Mouse (Mus musculus) intestine, postnatal 0 days (tissue): ENCODE data around the gene Pdk2. TPM values are rescaled to one million over a fixed set of nuclear protein-coding genes. Genes with fewer than 3 reads are reported as not detected.

Experiments
- ATAC-seq: fragments of 200-750 bp; cut with Nextera tagmentation; 2 replicates; pipeline ENCODE4 v1.8.0; 2017; ENCODE audit warnings: mild to moderate bottlenecking, moderate TSS enrichment, moderate library complexity
- H3K27ac ChIP-seq: fragments of 300-500 bp; sonication (generic); 2 replicates; pipeline ENCODE4 v1.5.1; 2014; ENCODE audit warnings: mild to moderate bottlenecking, low read depth, low read length, moderate library complexity
- H3K27me3 ChIP-seq: fragments of 300-500 bp; sonication (generic); replicated peaks from 2 replicates; pipeline ENCODE4 v1.6.1; 2014; ENCODE audit warnings: low read length, mixed read lengths; ENCODE audit not compliant: control insufficient read depth, insufficient read depth
- H3K36me3 ChIP-seq: fragments of 300-500 bp; sonication (generic); 2 replicates; pipeline ENCODE4 v1.6.1; 2014; ENCODE audit warnings: mild to moderate bottlenecking, moderate library complexity; ENCODE audit not compliant: control insufficient read depth, insufficient read depth
- H3K4me1 ChIP-seq: fragments of 300-500 bp; sonication (generic); replicated peaks from 2 replicates; pipeline ENCODE4 v1.6.1; 2014; ENCODE audit warnings: antibody characterized with exemption, low read length, mixed read lengths; ENCODE audit not compliant: control insufficient read depth, insufficient read depth
- H3K4me2 ChIP-seq: fragments of 300-500 bp; sonication (generic); replicated peaks from 2 replicates; pipeline ENCODE4 v1.6.1; 2014; ENCODE audit warnings: low read depth, mild to moderate bottlenecking, moderate library complexity
- H3K4me3 ChIP-seq: fragments of 300-500 bp; sonication (generic); 2 replicates; pipeline ENCODE4 v1.5.1; 2014; ENCODE audit warnings: low read depth, low read length
- H3K9ac ChIP-seq: fragments of 300-500 bp; sonication (generic); 2 replicates; pipeline ENCODE4 v1.6.1; 2014; ENCODE audit warnings: mild to moderate bottlenecking, low read depth, low read length
- H3K9me3 ChIP-seq: fragments of 300-500 bp; sonication (generic); 2 replicates; pipeline ENCODE4 v1.6.1; 2016; ENCODE audit warnings: mixed run types; ENCODE audit not compliant: control insufficient read depth
- CTCF ChIP-seq: sonication (generic); IDR thresholded peaks from 2 replicates; pipeline ENCODE4 v1.5.1; 2016; ENCODE audit warnings: low read depth, mild to moderate bottlenecking, control low read depth, antibody characterized with exemption, moderate library complexity
- WGBS: fragments of 180-500 bp; shearing (Covaris S2); extraction: QIAGEN DNeasy Blood & Tissue Kit; methylation state at CpG from one replicate; pipeline ENCODE4 v1.1.7; 2014; 5-methylcytosine and 5-hydroxymethylcytosine counted together
- polyA plus RNA-seq: library from polyadenylated mRNA; unstranded; fragments of >200 nt; fragmentation: Nextera tagmentation; extraction: Ambion mirVana; gene quantifications from 2 replicates; pipeline ENCODE4 v1.2.1, GENCODE M21; 2015

Gene Pdk2
- polyA plus RNA-seq, 1 experiment from 2014 or later, result 57.4 TPM

DNA sequence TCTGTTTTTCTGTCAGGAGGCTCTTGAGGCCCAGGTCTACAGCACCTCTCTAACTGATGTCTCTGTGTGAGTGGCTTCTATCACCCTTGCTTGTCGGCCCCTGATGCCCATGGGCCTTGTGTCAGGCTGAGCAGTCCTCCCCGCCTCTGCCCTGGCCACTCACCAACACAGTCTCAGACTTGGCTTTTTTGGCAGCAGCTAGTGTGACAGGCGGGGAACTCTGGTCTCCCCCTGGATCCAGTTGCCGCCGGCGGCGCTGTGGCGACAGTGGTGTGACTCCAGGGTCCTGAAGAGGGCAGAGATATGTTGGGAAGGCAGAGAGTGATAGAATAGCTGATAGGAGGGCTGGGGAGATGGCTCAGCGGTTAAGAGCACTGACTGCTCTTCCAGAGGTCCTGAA lies 11.9 kb upstream of the Pdk2 start:
- ATAC-seq, result no peak
- H3K9ac ChIP-seq, result no peak overlapping the region
- H3K27ac ChIP-seq, result no peak overlapping the region
- no peaks in the 10 kb centered on the region for H3K4me1 ChIP-seq
- TF ChIP-seq CTCF, result no peak
- no peak overlapping the region for H3K4me3 ChIP-seq
- no peaks in the 10 kb centered on the region for H3K27me3 ChIP-seq
- H3K36me3 ChIP-seq, result peaks cover 88% of the 10 kb centered on the region
- H3K4me2 ChIP-seq, result no peak overlapping the region
- no peaks in the 10 kb centered on the region for H3K9me3 ChIP-seq
- WGBS, result 80% methylated on average over 9 of the region's 9 CpGs

DNA sequence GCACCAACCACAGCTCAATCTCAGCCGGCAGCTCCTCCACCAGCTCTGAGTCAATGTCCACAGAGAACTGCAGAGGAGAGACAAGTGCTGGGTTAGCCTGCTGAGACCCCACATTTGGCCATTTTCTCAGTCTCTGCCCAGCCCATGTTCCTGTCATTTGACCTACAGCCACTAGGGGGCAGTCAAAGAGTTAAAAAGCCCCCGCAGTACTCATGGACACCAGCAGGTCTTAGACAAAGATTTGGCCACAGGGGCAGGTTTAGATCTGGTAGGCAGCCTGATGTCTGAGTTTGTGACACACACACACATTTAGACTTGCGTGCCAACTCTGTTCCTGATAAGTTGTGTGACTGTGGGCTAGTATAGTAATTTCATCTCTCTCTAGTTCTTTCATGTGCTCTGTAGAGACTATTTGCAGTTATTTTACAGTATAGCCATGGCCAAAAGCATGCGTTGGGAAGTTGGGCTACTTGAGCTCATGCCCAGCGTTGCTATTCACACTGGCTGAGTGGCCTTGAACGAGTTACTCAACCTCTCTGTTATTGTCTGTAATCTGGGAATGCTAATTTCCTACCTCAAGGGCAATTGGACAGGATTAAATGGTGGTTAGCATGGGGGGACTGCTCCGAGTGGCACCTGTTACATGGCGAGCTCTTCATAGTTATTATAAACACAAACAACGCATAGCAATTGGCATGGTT lies 6.0 kb upstream of the Pdk2 start:
- Histone ChIP-seq H3K9ac (no peak overlapping the region), H3K9me3 (no peaks in the 10 kb centered on the region), H3K27me3 (no peaks in the 10 kb centered on the region), H3K4me3 (no peak overlapping the region), H3K27ac (no peak overlapping the region), H3K4me1 (no peaks in the 10 kb centered on the region), H3K36me3 (peaks cover 57% of the 10 kb centered on the region), H3K4me2 (no peak overlapping the region)
- peak; percentile 93 for TF ChIP-seq CTCF
- no peak for ATAC-seq
- 59% methylated on average over 9 of the region's 9 CpGs for WGBS

DNA sequence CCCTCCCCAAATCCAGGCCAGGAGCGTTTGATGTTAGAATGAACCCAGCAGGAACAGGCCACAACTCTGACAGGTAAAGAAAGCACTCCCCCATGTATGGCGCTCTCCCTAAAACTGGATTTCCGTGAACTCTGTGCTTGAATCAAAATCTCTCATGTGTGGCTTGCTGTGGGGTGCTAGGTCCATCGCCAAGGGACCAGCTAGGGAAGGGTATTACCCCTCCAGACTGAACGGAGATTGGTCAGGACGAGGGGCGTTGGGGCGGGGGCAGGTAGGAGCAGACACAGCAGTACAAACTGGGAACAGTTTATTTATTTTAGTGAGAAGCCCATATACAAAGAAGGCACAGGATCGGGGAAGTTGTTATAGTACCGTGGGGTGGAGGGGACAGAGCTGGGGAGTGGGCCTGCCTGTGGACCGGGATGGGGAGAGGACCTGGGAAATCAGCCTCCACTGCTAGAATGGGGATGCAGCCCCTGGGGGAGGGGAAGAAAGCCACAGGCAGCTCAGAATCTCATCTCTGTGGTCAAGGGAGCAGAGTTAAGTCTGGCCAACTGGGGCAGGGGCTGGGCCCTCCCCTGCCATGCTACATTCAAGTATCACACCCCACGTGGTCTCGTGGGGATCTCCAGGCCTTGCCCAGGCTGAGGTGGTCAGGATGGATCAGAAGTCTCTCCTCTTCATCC lies 3.2 kb upstream of the Pdk2 start:
- Histone ChIP-seq H3K9me3 (no peaks in the 10 kb centered on the region), H3K4me3 (no peak overlapping the region), H3K36me3 (peaks cover 31% of the 10 kb centered on the region), H3K27me3 (no peaks in the 10 kb centered on the region), H3K27ac (no peak overlapping the region), H3K9ac (no peak overlapping the region), H3K4me1 (peaks cover 6% of the 10 kb centered on the region), H3K4me2 (no peak overlapping the region)
- ATAC-seq, result no peak
- 68% methylated on average over 13 of the region's 13 CpGs for WGBS
- TF ChIP-seq CTCF, result no peak

DNA sequence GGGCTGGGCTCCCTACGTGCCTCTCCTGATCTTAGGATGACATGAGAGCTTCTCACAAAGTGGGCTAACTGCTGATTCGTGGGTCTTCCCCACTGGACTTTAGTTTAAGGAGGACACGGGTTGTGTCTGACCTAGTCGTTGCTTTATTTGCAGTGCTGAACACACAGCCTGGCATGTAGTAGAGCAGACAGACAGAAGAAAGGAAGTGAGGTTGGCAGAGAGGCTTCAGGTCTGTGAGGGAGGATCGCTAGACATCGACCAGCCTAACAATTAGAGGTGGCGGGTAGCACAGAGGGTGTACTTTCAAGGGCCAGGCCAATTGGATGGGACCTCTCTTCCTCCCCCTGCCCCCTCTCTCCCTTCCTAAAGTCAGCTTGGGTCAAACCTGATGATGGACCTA lies 2.5 kb upstream of the Pdk2 start:
- no peak overlapping the region for H3K4me3 ChIP-seq
- H3K4me2 ChIP-seq, result no peak overlapping the region
- peaks cover 26% of the 10 kb centered on the region for H3K36me3 ChIP-seq
- no peaks in the 10 kb centered on the region for H3K9me3 ChIP-seq
- no peak overlapping the region for H3K9ac ChIP-seq
- peaks cover 6% of the 10 kb centered on the region for H3K4me1 ChIP-seq
- no peak for TF ChIP-seq CTCF
- H3K27me3 ChIP-seq, result no peaks in the 10 kb centered on the region
- H3K27ac ChIP-seq, result no peak overlapping the region
- 61% methylated on average over 7 of the region's 7 CpGs for WGBS
- ATAC-seq, result no peak

DNA sequence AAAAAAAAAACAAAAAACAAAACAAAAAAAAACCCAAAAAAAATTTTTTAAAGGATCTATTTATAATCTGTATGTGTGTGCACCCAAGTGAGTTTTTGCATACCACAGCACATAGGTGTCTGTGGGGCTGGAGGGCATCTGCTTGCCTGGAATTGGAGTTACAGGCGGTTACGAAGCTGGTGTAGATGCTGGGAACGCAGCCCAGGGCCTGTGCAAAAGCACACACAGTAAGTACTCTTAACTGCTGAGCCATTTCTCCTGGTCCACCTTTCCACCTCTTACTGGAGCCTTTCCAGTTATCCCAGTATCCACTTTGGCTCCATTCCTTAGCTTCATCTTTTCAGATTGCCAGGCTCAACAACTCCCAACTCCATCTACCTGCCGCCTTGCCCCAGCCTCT lies 1.9 kb upstream of the Pdk2 start:
- no peak overlapping the region for H3K4me2 ChIP-seq
- H3K36me3 ChIP-seq, result peaks cover 26% of the 10 kb centered on the region
- 92% methylated on average over 4 of the region's 4 CpGs for WGBS
- H3K27ac ChIP-seq, result no peak overlapping the region
- peaks cover 6% of the 10 kb centered on the region for H3K4me1 ChIP-seq
- H3K9me3 ChIP-seq, result no peaks in the 10 kb centered on the region
- H3K4me3 ChIP-seq, result no peak overlapping the region
- TF ChIP-seq CTCF, result no peak
- no peak overlapping the region for H3K9ac ChIP-seq
- ATAC-seq, result no peak
- no peaks in the 10 kb centered on the region for H3K27me3 ChIP-seq

DNA sequence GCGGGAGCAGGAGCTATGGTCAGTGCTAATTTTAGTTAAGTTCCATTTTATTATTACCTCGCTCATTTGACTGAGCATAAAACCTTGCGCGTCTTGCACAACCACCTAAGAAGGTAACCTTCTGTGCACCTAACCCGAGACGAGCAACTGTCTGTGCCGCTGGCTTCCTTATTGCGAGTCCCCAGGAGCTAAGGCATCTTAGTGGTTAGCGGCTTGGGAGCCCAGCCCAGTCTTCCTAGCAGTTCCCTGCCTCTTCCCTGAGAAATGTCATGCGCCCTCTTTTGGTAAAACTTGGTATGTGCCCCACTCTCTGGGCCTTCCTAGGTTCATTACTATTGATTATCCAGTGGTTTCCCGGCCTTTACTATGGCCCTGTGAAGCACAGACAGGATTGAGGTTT lies 942 bp upstream of the Pdk2 start:
- under 1% methylated on average over 11 of the region's 11 CpGs for WGBS
- ATAC-seq, result peak; percentile 63
- peak overlapping the region; percentile 82 for H3K4me3 ChIP-seq
- H3K9ac ChIP-seq, result peak overlapping the region; percentile 26; the same call in 1 of the 2 replicates
- TF ChIP-seq CTCF, result peak; percentile 88
- H3K9me3 ChIP-seq, result no peaks in the 10 kb centered on the region
- peak overlapping the region; percentile 88 for H3K4me2 ChIP-seq
- H3K27ac ChIP-seq, result peak overlapping the region; percentile 76
- peaks cover 6% of the 10 kb centered on the region for H3K4me1 ChIP-seq
- H3K27me3 ChIP-seq, result no peaks in the 10 kb centered on the region
- peaks cover 27% of the 10 kb centered on the region for H3K36me3 ChIP-seq
